Mouse (Mus musculus) embryonic facial prominence, embryonic 12.5 days (tissue): ENCODE measurements around the gene B4galt1. TPM values are rescaled to one million over a fixed set of nuclear protein-coding genes. Genes with fewer than 3 reads are reported as not detected.

Experiments
- ATAC-seq: fragments of 200-750 bp; cut with Nextera tagmentation; 2 replicates; pipeline ENCODE4 v1.8.0; 2017; ENCODE audit not compliant: insufficient number of reproducible peaks, insufficient read depth, low FRiP score, low TSS enrichment
- H3K27ac ChIP-seq: fragments of 300-500 bp; sonication (generic); 2 replicates; pipeline ENCODE4 v1.5.1; 2016; ENCODE audit warnings: mild to moderate bottlenecking
- H3K27me3 ChIP-seq: fragments of 300-500 bp; sonication (generic); 2 replicates; pipeline ENCODE4 v1.6.1; 2016; ENCODE audit warnings: mild to moderate bottlenecking, moderate library complexity
- H3K36me3 ChIP-seq: fragments of 300-500 bp; sonication (generic); 2 replicates; pipeline ENCODE4 v1.6.1; 2016; ENCODE audit warnings: mild to moderate bottlenecking
- H3K4me1 ChIP-seq: fragments of 300-500 bp; sonication (generic); 2 replicates; pipeline ENCODE4 v1.6.1; 2016
- H3K4me2 ChIP-seq: fragments of 300-500 bp; sonication (generic); replicated peaks from 2 replicates; pipeline ENCODE4 v1.6.1; 2016; ENCODE audit warnings: mild to moderate bottlenecking, moderate library complexity
- H3K4me3 ChIP-seq: fragments of 300-500 bp; sonication (generic); 2 replicates; pipeline ENCODE4 v1.5.1; 2016; ENCODE audit warnings: mild to moderate bottlenecking
- H3K9ac ChIP-seq: fragments of 300-500 bp; sonication (generic); 2 replicates; pipeline ENCODE4 v1.6.1; 2016; ENCODE audit warnings: mild to moderate bottlenecking, moderate library complexity
- H3K9me3 ChIP-seq: fragments of 300-500 bp; sonication (generic); 2 replicates; pipeline ENCODE4 v1.6.1; 2016; ENCODE audit warnings: mild to moderate bottlenecking, moderate library complexity
- WGBS: fragments of 180-500 bp; shearing (Covaris S2); methylation state at CpG from one replicate; pipeline ENCODE4 v1.1.7; 2016; 5-methylcytosine and 5-hydroxymethylcytosine counted together
- microRNA-seq: library from miRNA; unstranded; fragments of <30 nt; microRNA quantifications from one replicate; pipeline ENCODE4, GENCODE M21; 2017
- polyA plus RNA-seq: library from polyadenylated mRNA; unstranded; fragments of >200 nt; fragmentation: Nextera tagmentation; extraction: Ambion mirVana; gene quantifications from 2 replicates; pipeline ENCODE4 v1.2.1, GENCODE M21; 2016

B4galt1 gene
- polyA plus RNA-seq, 1 experiment from 2014 or later, result 37.9 TPM

DNA sequence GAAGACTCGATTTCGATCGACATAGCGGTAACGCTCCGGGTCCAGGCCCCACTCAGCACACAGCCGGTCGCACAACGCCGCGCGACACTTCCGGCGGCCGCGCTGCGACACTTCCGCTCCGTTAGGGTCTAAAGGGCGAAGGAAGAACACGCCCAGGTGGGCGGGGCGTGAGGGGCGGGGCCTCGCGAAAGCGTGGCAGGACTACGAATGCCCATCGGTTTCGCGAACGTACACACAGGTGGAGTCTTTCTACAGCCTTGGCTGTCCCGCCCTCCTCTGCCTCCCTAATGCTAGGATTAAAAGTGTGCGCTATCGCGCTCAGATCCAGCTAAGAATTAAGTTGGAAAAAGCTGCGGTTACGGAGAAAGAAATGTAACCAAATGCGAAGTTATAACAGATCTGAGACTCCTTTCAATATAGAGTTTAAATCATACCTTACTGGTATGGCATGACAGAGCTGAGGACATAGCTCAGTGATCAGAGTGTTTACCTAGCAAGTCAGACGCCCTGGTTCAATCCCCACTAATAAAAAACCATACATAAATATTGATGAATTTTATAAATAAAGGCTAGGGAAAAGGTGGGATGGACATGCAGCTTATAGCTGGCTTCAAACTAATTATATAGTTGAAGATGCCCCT, 95.9 kb downstream of the B4galt1 start, which contains the start of gene Smu1:
Gene Smu1 (minus strand): TSS at position 144 of the 641 bp plus-strand sequence.
- peak within 1 kb of the TSS; percentile 99 for H3K4me3 ChIP-seq
- peak within 1 kb of the TSS; percentile 67 for H3K4me2 ChIP-seq
- under 1% methylated on average over 40 of the region's 40 CpGs for WGBS
- H3K27me3 ChIP-seq, result no peaks in the 10 kb centered on the region
- H3K9ac ChIP-seq, result peak within 1 kb of the TSS; percentile 89
- H3K4me1 ChIP-seq, result 0 out of 2 replicates have a peak, but pooled peaks cover 4% of the 10 kb centered on the region
- H3K36me3 ChIP-seq, result peaks cover 22% of the 10 kb centered on the region
- ATAC-seq, result peak; percentile 98
- H3K27ac ChIP-seq, result 0 out of 2 replicates have a peak within 1 kb of the TSS, but pooled peaks have one; percentile 65
- H3K9me3 ChIP-seq, result no peaks in the 10 kb centered on the region

- ATAC-seq, result peak; percentile 86
- Histone ChIP-seq H3K4me3 (peak overlapping the region; percentile 99), H3K36me3 (peaks cover 27% of the 10 kb centered on the region), H3K4me2 (peak overlapping the region; percentile 67), H3K27ac (0 out of 2 replicates have a peak overlapping the region, but pooled peaks have one; percentile 65), H3K27me3 (no peaks in the 10 kb centered on the region), H3K4me1 (0 out of 2 replicates have a peak, but pooled peaks cover 4% of the 10 kb centered on the region), H3K9ac (peak overlapping the region; percentile 89), H3K9me3 (no peaks in the 10 kb centered on the region)
- under 1% methylated on average over 36 of the region's 39 CpGs for whole genome bisulfite sequencing
These were observed 96.5 kb downstream of the B4galt1 start for GRCm38 (mm10) chr4:40757157-40757779.

Small RNA genes lying within 50 kb of the gene (microRNA-seq; reads per million reads assigned to microRNA genes)
- gene Gm24112 (not detected), gene Gm25931 (not detected), gene Mir5123 (not detected)

Other genes with a start within 250 kb of the B4galt1 start
- gene Aptx, start 150.8 kb downstream of the B4galt1 start, polyA plus RNA-seq, result 38.7 and 40.1 TPM in 2 replicates
- 476 and 518 TPM in 2 replicates for gene Dnaja1, start 131.9 kb downstream of the B4galt1 start, polyA plus RNA-seq
- gene Smu1, start 96.1 kb downstream of the B4galt1 start, polyA plus RNA-seq, result 152 and 153 TPM in 2 replicates
- not detected in 2 replicates for gene Spink4, start 66.0 kb upstream of the B4galt1 start, polyA plus RNA-seq
- gene Bag1, start 94.3 kb upstream of the B4galt1 start, polyA plus RNA-seq, result 252 and 253 TPM in 2 replicates
- gene Chmp5, start 94.4 kb upstream of the B4galt1 start, polyA plus RNA-seq, result 105 and 110 TPM in 2 replicates
- 108 and 110 TPM in 2 replicates for gene Nfx1, start 116.9 kb upstream of the B4galt1 start, polyA plus RNA-seq
- 0.14 TPM in 1 of 2 replicates, not detected in the other for gene Aqp7, start 194.1 kb upstream of the B4galt1 start, polyA plus RNA-seq
- gene Aqp3, start 244.2 kb upstream of the B4galt1 start, polyA plus RNA-seq, result 2.1 and 2.7 TPM in 2 replicates